Mouse (Mus musculus) ovary, adult 10 weeks (tissue): ENCODE measurements around the gene Sema3b. TPM values are rescaled to one million over a fixed set of nuclear protein-coding genes. Genes with fewer than 3 reads are reported as not detected.

Source experiments
- polyA plus RNA-seq: library from polyadenylated mRNA; stranded (reverse); fragments of 350-450 nt; fragmentation: Illumina TruSeq; extraction: RNeasy Lipid Tissue Mini Kit (QIAGEN cat#74804); gene quantifications from one replicate; pipeline ENCODE4 v1.2.3, GENCODE M21; 2014

Gene Sema3b
- 1.2 TPM for polyA plus RNA-seq

DNA sequence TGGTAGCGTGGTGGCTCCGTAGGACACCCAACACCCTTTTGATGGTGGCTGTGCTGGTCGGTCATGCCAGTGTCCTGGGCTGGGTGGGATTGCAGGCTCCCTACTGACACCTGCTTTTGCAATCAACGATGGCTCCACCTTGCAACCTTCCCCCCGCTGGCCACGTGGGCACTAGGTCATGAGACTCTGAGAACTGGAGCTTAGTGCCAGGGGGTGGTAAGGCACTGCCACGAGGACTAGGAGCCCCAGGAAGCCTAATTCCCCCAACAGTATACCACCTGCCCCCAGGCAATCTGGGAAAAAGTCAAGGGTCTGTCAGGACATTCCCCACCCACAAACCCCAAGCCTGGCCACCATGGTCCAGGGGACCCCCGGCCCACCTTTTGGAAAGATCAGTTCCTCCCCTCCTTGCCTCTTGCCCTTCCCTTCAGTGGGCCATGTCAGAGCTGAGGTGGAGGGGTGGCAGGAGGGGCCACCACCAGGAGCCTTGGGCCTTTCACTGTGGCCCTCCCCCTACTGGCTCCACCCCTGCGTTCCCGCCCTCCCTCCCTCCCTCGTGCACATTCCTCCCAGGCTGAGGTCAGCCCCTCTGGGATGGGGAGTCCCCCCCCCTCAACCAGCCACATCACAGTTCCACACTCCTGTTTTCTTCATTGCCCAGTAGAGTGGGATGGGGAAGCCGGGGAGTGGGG lies at the start of gene Sema3b:
Gene Sema3b (minus strand): TSS at position 489 of the 692 bp plus-strand sequence.

DNA sequence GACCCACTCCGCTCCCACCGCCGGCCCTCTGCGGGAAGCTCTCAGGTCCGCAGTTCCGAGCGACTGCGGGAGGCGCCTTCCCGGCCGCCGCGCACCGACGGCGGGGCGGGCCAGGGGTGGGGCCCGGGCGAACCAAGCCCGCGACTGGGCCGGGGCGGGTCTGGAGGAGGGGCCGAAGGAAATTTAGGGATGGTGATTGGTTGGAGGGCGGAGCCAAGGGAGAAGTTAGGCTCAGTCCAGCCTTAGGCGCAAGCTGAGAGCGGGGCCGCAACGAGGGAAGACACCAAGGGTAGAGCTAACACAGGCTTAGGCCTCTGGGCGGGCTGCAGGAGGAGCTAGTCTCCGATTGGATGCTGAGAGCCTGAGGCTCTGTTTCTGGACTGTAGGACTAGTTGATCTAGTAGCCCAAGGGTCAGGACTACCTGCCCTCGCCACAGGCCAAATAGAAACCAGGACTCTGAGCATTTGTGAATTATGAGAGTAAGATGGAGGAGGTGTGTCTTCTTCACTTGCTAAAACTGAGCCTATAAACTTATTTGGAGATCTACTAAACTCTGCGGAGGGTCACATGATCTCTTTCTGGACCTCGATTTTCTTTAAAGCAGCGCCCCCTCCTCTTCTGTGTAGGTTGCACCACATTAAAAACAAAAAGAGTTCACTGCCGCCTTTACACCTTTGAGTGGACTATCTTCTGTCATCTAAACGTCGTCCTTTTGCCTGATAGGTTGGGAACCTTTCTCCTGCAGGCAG lies 26.4 kb upstream of the Sema3b start, which contains the start of gene Gnai2:
Gene Gnai2 (minus strand): TSS at position 89 of the 750 bp plus-strand sequence.

DNA sequence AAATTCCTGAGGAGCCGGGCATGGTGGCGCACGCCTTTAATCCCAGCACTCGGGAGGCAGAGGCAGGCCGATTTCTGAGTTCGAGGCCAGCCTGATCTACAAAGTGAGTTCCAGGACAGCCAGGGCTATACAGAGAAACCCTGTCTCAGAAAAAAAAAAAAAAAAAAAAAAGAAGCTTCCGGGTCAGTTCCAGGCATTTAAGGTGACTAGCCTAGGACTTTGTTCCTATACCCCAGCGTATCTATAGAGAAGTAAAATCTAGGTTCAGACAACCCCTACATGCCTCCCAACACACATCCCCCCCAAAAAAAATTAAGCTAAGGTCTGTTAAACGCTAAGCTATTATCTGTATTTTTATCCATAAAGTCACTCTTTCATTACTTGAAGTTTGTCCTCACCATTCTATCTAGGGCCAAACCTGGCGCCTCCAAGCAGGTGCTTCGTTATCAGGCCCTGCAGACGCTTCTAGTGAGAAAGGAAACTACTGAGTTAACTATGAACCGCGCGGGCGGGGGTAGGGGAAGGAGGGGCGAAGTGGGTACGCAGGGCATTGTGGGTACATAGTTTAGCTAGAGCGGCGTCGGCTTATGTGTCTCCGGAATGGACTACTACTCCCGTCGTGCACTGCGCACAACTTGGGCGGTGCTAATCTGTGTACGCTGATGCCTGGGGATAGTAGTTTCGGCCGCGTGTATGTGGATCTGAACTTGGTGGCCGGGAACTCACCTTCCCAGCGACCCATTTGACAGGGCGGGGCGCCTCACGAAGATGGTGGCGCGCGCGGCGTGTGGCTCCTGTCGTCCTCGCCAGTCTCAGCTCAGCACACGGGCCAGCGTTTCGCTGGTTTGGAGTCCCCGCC lies 21.8 kb downstream of the Sema3b start, which contains the start of gene Ifrd2:
Gene Ifrd2 (plus strand): TSS at position 669 of the 859 bp plus-strand sequence.

DNA sequence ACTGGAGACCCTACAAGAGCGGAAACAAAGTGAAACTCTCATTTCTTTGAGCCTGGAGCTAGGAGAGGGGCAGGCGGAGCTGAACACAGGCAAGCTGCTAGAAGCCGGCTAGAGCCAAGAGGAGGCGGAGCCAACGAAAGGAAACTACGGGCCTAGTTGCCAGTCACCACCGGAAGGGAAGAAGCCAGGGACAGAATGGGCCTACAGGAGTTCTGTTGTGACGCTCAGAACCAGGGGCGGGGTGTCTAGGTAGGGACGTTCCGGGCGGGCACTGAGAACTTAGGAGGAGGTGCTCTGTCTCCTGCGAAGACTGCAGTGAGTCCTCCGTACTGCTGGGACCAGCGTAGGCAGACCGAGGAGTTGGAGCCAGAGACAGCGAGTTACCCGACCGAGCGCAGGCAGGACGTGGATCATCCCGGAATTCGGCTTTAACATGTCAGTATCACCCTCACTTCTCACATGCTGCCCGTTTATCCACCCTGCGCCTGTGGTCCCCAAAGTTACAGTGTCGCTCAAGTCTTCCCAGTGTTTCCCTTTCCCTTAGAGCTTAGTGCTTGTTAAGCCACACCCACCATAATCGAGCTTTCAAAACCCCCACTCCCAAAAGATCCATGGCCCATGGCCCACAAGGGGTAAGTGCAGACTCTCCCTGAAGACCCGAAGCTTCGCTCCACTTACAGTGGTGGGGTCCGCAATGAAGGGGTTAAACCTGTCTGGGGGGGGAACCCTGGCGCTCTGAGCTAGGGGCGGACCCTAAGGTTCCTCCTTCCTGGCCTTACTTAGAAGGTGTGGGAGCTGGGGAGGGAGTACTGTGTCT lies 28.3 kb downstream of the Sema3b start, which contains the start of gene Hyal3:
Gene Hyal3 (plus strand): TSS at position 318 of the 817 bp plus-strand sequence.

DNA sequence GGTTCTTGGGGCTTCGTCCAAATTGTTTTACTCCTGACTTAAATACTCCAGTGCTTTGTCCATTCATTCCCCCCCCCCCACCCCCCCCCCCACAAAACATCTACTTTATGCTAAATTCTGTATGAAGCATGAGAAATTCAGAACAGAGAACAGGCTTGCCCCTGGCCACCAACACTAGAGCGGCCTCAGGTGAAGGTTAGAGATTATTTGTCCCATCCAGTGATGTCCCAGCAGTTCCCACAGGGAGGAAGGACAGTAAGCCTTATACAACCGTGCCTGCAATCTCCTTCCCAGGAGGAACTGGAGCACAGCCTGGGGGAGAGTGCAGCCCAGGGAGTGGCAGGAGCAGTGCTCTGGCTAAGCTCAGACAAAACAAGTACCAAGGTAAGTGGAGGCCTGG lies 30.4 kb downstream of the Sema3b start, which contains the start of gene Naa80:
Gene Naa80 (plus strand): TSS at position 301 of the 400 bp plus-strand sequence.

DNA sequence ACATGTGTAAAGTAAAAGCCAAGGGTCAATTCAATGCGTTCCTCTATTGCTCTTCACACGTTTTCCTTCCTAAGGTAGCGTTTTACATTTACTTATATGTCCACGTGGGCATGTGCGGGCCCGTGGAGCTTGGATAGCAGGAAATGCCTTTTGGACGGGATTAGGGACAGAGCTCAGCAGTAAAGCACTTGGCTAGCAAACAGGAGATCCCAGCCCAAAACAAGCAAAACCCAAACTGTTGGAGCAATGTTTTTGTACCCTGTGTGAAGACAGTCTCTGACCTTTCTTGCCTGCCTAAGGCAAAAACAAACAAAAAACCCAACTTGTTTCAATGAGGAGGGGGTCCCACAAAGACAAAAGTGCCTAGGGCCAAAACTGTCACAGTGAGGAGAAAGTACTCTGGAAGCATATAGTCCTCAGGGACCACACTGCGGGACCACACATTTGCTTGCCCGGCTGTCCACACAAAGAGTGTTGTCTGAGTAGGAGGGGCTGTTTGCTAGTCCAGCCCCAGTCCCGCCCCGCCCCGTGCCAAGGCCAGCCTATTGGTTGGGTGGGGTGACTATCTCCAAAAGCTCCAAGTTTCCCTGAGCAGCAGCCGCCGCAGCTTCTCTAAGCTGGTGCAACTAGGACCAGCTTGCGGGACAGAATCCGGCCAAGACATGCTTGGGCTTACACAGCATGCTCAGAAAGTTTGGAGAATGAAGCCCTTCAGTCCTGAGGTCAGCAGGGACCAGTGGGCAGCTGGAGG lies 32.5 kb downstream of the Sema3b start, which contains the start of gene Hyal1:
Gene Hyal1 (plus strand): TSS at position 571 of the 751 bp plus-strand sequence.

DNA sequence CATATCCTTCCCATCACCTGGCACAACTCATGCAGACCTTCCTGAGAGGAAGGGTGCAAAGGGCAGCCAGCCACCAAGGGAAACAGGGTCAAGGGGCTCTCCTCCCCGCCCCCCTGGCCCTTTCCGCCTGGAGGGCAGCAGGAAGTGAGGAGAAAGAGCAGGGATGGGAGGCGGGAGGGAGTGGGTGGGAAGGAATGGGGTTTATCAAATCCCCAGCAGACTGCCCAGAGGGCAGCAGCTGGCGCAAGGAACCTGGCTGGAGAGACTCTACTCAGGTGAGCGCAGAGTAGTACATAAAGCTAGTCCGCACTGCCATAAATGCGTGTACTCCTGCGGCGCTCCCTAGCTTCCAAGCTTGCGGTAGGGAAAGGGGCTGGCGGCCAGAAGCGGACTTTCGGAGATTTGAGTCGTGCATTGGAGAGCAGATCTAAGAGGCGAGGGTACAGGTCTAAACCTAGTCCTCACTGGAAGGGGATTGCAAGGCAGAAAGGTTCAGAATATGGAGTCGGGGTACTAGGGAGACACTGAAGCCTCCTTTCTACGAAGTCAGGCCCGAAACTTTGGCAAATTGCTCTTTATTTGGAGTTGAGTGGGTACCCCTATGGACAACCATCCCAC lies 41.2 kb downstream of the Sema3b start, which contains the start of gene Hyal2:
Gene Hyal2 (plus strand): TSS at position 244 of the 618 bp plus-strand sequence.

DNA sequence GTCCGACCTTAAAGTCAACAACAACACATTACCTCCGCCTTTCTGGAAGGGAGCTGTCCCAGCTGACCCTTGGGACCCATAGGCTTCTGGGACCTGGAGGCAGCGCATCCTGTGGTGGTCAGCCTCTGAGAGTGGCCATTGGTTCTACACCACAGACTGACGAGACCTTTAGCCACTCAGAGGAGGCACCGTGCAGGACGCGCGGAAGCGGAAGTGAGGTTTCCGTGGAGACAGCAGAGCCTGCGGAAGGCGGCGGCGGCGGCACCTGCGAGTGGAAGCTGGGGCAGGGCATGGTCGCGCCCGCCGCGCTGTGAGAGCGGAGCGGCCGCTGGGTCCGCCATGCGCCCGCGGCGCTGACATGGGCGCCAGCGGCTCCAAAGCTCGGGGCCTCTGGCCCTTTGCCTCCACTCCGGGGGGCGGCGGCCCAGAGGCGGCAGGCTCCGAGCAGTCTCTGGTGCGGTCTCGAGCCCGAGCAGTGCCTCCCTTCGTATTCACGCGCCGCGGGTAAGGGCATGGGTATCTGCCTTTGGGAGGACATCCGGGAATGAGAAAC lies 45.9 kb downstream of the Sema3b start, which contains the start of gene Tusc2:
Gene Tusc2 (plus strand): TSS at position 227 of the 553 bp plus-strand sequence.

DNA sequence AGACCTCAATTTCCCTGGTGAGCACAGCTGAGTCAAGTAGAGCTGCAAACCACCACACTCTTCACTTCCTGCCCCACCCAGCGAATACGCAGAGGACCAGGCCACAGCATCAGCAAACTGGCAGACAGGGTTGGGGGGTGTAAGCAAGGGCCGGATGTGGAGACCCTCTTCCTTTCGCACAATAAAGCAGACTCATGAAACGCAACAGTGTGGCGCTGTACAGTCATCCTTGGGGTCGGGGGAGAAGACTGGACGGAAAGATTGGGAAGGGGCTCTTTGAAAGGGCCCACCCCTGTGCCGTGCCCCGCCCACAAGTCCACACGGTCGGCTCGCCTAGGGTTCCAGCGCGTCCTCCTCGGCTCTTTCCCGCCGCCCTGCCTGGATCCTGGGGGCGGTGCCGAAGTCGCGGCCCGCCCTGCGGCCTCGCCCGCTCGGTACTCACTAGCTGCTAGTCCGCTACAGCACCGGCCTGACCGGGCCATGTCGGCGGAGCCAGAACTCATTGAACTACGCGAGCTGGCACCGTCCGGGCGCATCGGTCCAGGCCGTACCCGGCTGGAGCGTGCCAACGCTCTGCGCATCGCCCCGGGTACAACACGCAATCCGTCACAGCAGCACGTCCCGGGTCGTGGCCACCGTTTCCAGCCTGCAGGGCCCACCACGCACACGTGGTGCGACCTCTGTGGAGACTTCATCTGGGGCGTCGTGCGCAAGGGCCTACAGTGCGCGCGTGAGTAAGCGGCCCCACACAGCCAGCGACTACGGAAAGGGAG lies 57.7 kb downstream of the Sema3b start, which contains the start of gene Rassf1:
Gene Rassf1 (plus strand): TSS at position 439 of the 773 bp plus-strand sequence.

Other genes with a start within 250 kb of the Sema3b start
- gene Cacna2d2, start 209.6 kb downstream of the Sema3b start, polyA plus RNA-seq: 0.26 TPM
- not detected for gene Tmem115, start 75.3 kb downstream of the Sema3b start, polyA plus RNA-seq
- gene Cyb561d2, start 67.0 kb downstream of the Sema3b start, polyA plus RNA-seq: 4.6 TPM
- 0.31 TPM for gene Nprl2, start 67.0 kb downstream of the Sema3b start, polyA plus RNA-seq
- gene Zmynd10, start 61.9 kb downstream of the Sema3b start, polyA plus RNA-seq: not detected
- 7.7 TPM for gene Rassf1, start 57.7 kb downstream of the Sema3b start, polyA plus RNA-seq
- 20.4 TPM for gene Tusc2, start 46.0 kb downstream of the Sema3b start, polyA plus RNA-seq
- 0.66 TPM for gene Hyal2, start 41.3 kb downstream of the Sema3b start, polyA plus RNA-seq
- 2.8 TPM for gene Hyal1, start 32.3 kb downstream of the Sema3b start, polyA plus RNA-seq
- 5.5 TPM for gene Naa80, start 30.3 kb downstream of the Sema3b start, polyA plus RNA-seq
- 0.34 TPM for gene Hyal3, start 28.4 kb downstream of the Sema3b start, polyA plus RNA-seq
- 18.3 TPM for gene Ifrd2, start 21.6 kb downstream of the Sema3b start, polyA plus RNA-seq
- 37.4 TPM for gene Gnai2, start 26.1 kb upstream of the Sema3b start, polyA plus RNA-seq
- 1.1 TPM for gene Slc38a3, start 60.3 kb upstream of the Sema3b start, polyA plus RNA-seq
- gene Gnat1, start 70.5 kb upstream of the Sema3b start, polyA plus RNA-seq: not detected
- 0.57 TPM for gene Sema3f, start 101.2 kb upstream of the Sema3b start, polyA plus RNA-seq
- 190 TPM for gene Rbm5, start 161.8 kb upstream of the Sema3b start, polyA plus RNA-seq